Mouse (Mus musculus) liver, embryonic 14.5 days (tissue): ENCODE measurements at regions not wholly inside any gene's neighbourhood (a gene's known extent, or its start where the extent isn't known, plus 50 kb on each side); places are given as distances from the start of the nearest gene placed in this dataset.

Source experiments
- ATAC-seq: fragments of 200-750 bp; cut with Nextera tagmentation; 2 replicates; pipeline ENCODE4 v1.8.0; 2017; ENCODE audit warnings: moderate number of reproducible peaks, mild to moderate bottlenecking, moderate library complexity; ENCODE audit not compliant: insufficient read depth
- DNase-seq, 3 experiments: peaks; one replicate each; pipeline ENCODE4 v3.0.0-alpha.2; 2012 to 2013; ENCODE audit warnings: low read depth in 3 of 3, low spot score in 3 of 3
- H3K27ac ChIP-seq: fragments of 300-500 bp; sonication (generic); 2 replicates; pipeline ENCODE4 v1.5.1; 2014; ENCODE audit warnings: moderate library complexity, mild to moderate bottlenecking, control low read depth, inconsistent platforms
- H3K27me3 ChIP-seq: fragments of 300-500 bp; sonication (generic); 2 replicates; pipeline ENCODE4 v1.6.1; 2014; ENCODE audit warnings: mild to moderate bottlenecking, low read length, moderate library complexity; ENCODE audit not compliant: control insufficient read depth, insufficient read depth
- H3K36me3 ChIP-seq: fragments of 300-500 bp; sonication (generic); replicated peaks from 2 replicates; pipeline ENCODE4 v1.6.1; 2014; ENCODE audit warnings: low read depth; ENCODE audit not compliant: control insufficient read depth, insufficient read depth
- H3K4me1 ChIP-seq, 2 experiments: fragments of 200-500 bp in 1 of 2; fragments of 300-500 bp in 1 of 2; sonication (generic) in 1 of 2; replicated peaks; 2 replicates each; pipeline ENCODE4 v1.6.1; 2012 to 2014; ENCODE audit warnings: antibody characterized with exemption in 1 of 2, inconsistent platforms in 1 of 2, low read length in 1 of 2; ENCODE audit not compliant: control insufficient read depth in 2 of 2, insufficient read depth in 2 of 2
- H3K4me2 ChIP-seq: fragments of 300-500 bp; sonication (generic); 2 replicates; pipeline ENCODE4 v1.6.1; 2014; ENCODE audit warnings: low read depth, mild to moderate bottlenecking, control low read depth, moderate library complexity
- H3K4me3 ChIP-seq, 2 experiments: fragments of 200-500 bp in 1 of 2; fragments of 300-500 bp in 1 of 2; sonication (generic) in 1 of 2; 2 replicates each; pipeline ENCODE4 v1.5.1; 2012 to 2014; ENCODE audit warnings: low read depth in 2 of 2, low read length in 2 of 2, mild to moderate bottlenecking in 2 of 2, control low read depth in 1 of 2, inconsistent platforms in 1 of 2, moderate library complexity in 1 of 2; ENCODE audit not compliant: insufficient read depth in 1 of 2
- H3K9ac ChIP-seq: fragments of 300-500 bp; sonication (generic); replicated peaks from 2 replicates; pipeline ENCODE4 v1.6.1; 2014; ENCODE audit warnings: mild to moderate bottlenecking, control low read depth, moderate library complexity
- H3K9me3 ChIP-seq: fragments of 300-500 bp; sonication (generic); 2 replicates; pipeline ENCODE4 v1.6.1; 2016; ENCODE audit warnings: low read length, mixed read lengths; ENCODE audit not compliant: control insufficient read depth
- CTCF ChIP-seq: IDR thresholded peaks from 2 replicates; pipeline ENCODE4 v1.5.1; 2016; ENCODE audit warnings: antibody characterized with exemption, low read depth, control low read depth
- EP300 ChIP-seq: IDR thresholded peaks from 2 replicates; pipeline ENCODE4 v1.6.1; 2016; ENCODE audit warnings: antibody characterized with exemption, low read depth
- WGBS: fragments of 180-500 bp; shearing (Covaris S2); extraction: QIAGEN DNeasy Blood & Tissue Kit; methylation state at CpG from one replicate; pipeline ENCODE4 v1.1.7; 2014; ENCODE audit not compliant: insufficient replicate concordance; 5-methylcytosine and 5-hydroxymethylcytosine counted together

GRCm38 (mm10) chr16:93498800-93499199 is 105.1 kb downstream of the Setd4 start:
- H3K27ac ChIP-seq, result no peak overlapping the region
- H3K36me3 ChIP-seq, result no peaks in the 10 kb centered on the region
- H3K4me1 ChIP-seq, result no peaks in the 10 kb centered on the region
- WGBS, result 60% methylated on average over 2 of the region's 2 CpGs
- DNase-seq (no peak), ATAC-seq (no peak)
- H3K4me2 ChIP-seq, result no peak overlapping the region
- no peak overlapping the region for H3K4me3 ChIP-seq
- H3K9ac ChIP-seq, result no peak overlapping the region
- no peaks in the 10 kb centered on the region for H3K9me3 ChIP-seq
- no peaks in the 10 kb centered on the region for H3K27me3 ChIP-seq
- TF ChIP-seq CTCF, result no peak
- TF ChIP-seq EP300, result no peak

GRCm38 (mm10) chr16:93493337-93494002 is 110.4 kb downstream of the Setd4 start:
- Histone ChIP-seq H3K9ac (no peak overlapping the region), H3K27me3 (no peaks in the 10 kb centered on the region), H3K36me3 (no peaks in the 10 kb centered on the region), H3K4me1 (no peaks in the 10 kb centered on the region), H3K27ac (no peak overlapping the region), H3K4me3 (no peak overlapping the region), H3K9me3 (no peaks in the 10 kb centered on the region), H3K4me2 (no peak overlapping the region)
- WGBS, result 66% methylated on average over 6 of the region's 6 CpGs
- ATAC-seq (no peak), DNase-seq (no peak)
- no peak for TF ChIP-seq EP300
- TF ChIP-seq CTCF, result no peak

GRCm38 (mm10) chr16:93486646-93487550 is 117.0 kb downstream of the Setd4 start:
- H3K27me3 ChIP-seq, result no peaks in the 10 kb centered on the region
- no peaks in the 10 kb centered on the region for H3K4me1 ChIP-seq
- WGBS, result 63% methylated on average over 26 of the region's 26 CpGs
- H3K4me2 ChIP-seq, result no peak overlapping the region
- no peak overlapping the region for H3K4me3 ChIP-seq
- H3K9me3 ChIP-seq, result no peaks in the 10 kb centered on the region
- TF ChIP-seq EP300 (no peak), CTCF (no peak)
- H3K36me3 ChIP-seq, result no peaks in the 10 kb centered on the region
- no peak overlapping the region for H3K9ac ChIP-seq
- no peak overlapping the region for H3K27ac ChIP-seq
- no peak for DNase-seq
- ATAC-seq, result no peak

- Histone ChIP-seq H3K4me3 (no peak overlapping the region), H3K9me3 (no peaks in the 10 kb centered on the region), H3K4me2 (no peak overlapping the region), H3K27me3 (no peaks in the 10 kb centered on the region), H3K9ac (no peak overlapping the region), H3K27ac (no peak overlapping the region), H3K36me3 (no peaks in the 10 kb centered on the region), H3K4me1 (no peaks in the 10 kb centered on the region)
- ATAC-seq, result no peak
- no peak for DNase-seq
- 53% methylated on average over 6 of the region's 6 CpGs for WGBS
- TF ChIP-seq EP300 (no peak), CTCF (no peak)
Measured at GRCm38 (mm10) chr16:93469957-93470356, 133.9 kb downstream of the Setd4 start.

- DNase-seq, result no peak
- WGBS, result 69% methylated on average over 5 of the region's 5 CpGs
- H3K27ac ChIP-seq, result no peak overlapping the region
- TF ChIP-seq CTCF, result no peak
- no peak for TF ChIP-seq EP300
- H3K4me2 ChIP-seq, result no peak overlapping the region
- no peak overlapping the region for H3K4me3 ChIP-seq
- no peaks in the 10 kb centered on the region for H3K9me3 ChIP-seq
- 0 out of 4 replicates have a peak, but pooled peaks cover 0 to 2% of the 10 kb centered on the region in 2 experiments for H3K4me1 ChIP-seq
- H3K36me3 ChIP-seq, result no peaks in the 10 kb centered on the region
- no peaks in the 10 kb centered on the region for H3K27me3 ChIP-seq
- ATAC-seq, result no peak
- H3K9ac ChIP-seq, result no peak overlapping the region
Measured at GRCm38 (mm10) chr16:93465741-93466140, 138.1 kb downstream of the Setd4 start.
